Mouse (Mus musculus) embryonic facial prominence, embryonic 11.5 days (tissue): Measurements from ENCODE around the gene Ankar. TPM values are rescaled to one million over a fixed set of nuclear protein-coding genes. Genes with fewer than 3 reads are reported as not detected.

Source experiments
- ATAC-seq: fragments of 200-750 bp; cut with Nextera tagmentation; replicated peaks from 2 replicates; pipeline ENCODE4 v1.8.0; 2017; ENCODE audit warnings: low read depth; ENCODE audit not compliant: insufficient number of reproducible peaks, low FRiP score, low TSS enrichment
- DNase-seq: peaks from one replicate; pipeline ENCODE4 v3.0.0-alpha.2; 2015; ENCODE audit warnings: low spot score
- H3K27ac ChIP-seq: fragments of 300-500 bp; sonication (generic); replicated peaks from 2 replicates; pipeline ENCODE4 v1.5.1; 2014; ENCODE audit warnings: mild to moderate bottlenecking, low read depth, low read length, control low read depth
- H3K27me3 ChIP-seq: fragments of 300-500 bp; sonication (generic); 2 replicates; pipeline ENCODE4 v1.6.1; 2014; ENCODE audit warnings: mild to moderate bottlenecking, low read length, moderate library complexity, mixed read lengths; ENCODE audit not compliant: control insufficient read depth, insufficient read depth
- H3K36me3 ChIP-seq: fragments of 300-500 bp; sonication (generic); replicated peaks from 2 replicates; pipeline ENCODE4 v1.6.1; 2014; ENCODE audit warnings: low read depth, mild to moderate bottlenecking, low read length, moderate library complexity, mixed read lengths; ENCODE audit not compliant: control insufficient read depth, insufficient read depth
- H3K4me1 ChIP-seq: fragments of 300-500 bp; sonication (generic); 2 replicates; pipeline ENCODE4 v1.6.1; 2014; ENCODE audit warnings: low read length, mixed read lengths; ENCODE audit not compliant: control insufficient read depth, insufficient read depth
- H3K4me2 ChIP-seq: fragments of 300-500 bp; sonication (generic); 2 replicates; pipeline ENCODE4 v1.6.1; 2014; ENCODE audit warnings: low read depth, mild to moderate bottlenecking, control low read depth, low read length, moderate library complexity
- H3K4me3 ChIP-seq: fragments of 300-500 bp; sonication (generic); 2 replicates; pipeline ENCODE4 v1.5.1; 2014; ENCODE audit warnings: low read depth, low read length, control low read depth
- H3K9ac ChIP-seq: fragments of 300-500 bp; sonication (generic); replicated peaks from 2 replicates; pipeline ENCODE4 v1.6.1; 2014; ENCODE audit warnings: mild to moderate bottlenecking, control low read depth, low read length
- H3K9me3 ChIP-seq: fragments of 300-500 bp; sonication (generic); replicated peaks from 2 replicates; pipeline ENCODE4 v1.6.1; 2016; ENCODE audit warnings: mild to moderate bottlenecking, low read length, inconsistent platforms, mixed read lengths; ENCODE audit not compliant: control insufficient read depth
- WGBS: fragments of 180-500 bp; shearing (Covaris S2); extraction: QIAGEN DNeasy Blood & Tissue Kit; methylation state at CpG from one replicate; pipeline ENCODE4 v1.1.7; 2014; 5-methylcytosine and 5-hydroxymethylcytosine counted together
- polyA plus RNA-seq: library from polyadenylated mRNA; unstranded; fragments of >200 nt; fragmentation: Nextera tagmentation; extraction: Ambion mirVana; gene quantifications from 2 replicates; pipeline ENCODE4 v1.2.1, GENCODE M21; 2014

Ankar gene
- polyA plus RNA-seq, 1 experiment from 2014 or later: not detected

DNA sequence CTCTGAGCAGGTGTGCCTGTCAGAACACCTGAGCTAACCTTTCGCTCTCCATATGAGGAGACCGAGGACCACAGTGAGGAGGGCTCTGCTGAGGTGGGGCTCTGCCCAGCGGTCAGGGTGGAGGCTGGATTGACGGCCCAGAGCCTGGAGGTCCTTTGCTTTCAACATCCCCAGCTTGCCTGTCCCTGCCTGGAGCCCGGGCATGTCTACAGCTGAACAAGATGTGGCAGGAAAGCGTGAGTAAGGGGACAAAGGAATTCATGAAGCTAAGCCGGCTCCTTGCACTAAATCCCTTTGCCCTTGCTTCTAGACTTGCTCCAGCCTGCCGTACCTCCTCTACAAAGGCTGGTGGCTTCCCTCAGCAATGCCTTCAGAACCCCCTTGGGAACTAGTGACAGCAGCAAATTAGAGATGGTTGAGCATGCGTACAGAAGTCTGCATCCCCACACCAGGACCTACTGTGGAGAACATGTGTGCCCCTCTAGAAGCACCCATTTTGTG lies 32.9 kb upstream of the Ankar start:
- H3K4me1 ChIP-seq: no peaks in the 10 kb centered on the region
- H3K36me3 ChIP-seq: no peaks in the 10 kb centered on the region
- ATAC-seq (0 out of 2 replicates have a peak, but pooled peaks have one; percentile 45), DNase-seq (no peak)
- no peaks in the 10 kb centered on the region for H3K27me3 ChIP-seq
- no peaks in the 10 kb centered on the region for H3K9me3 ChIP-seq
- H3K4me3 ChIP-seq: no peak overlapping the region
- H3K9ac ChIP-seq: no peak overlapping the region
- no peak overlapping the region for H3K27ac ChIP-seq
- no peak overlapping the region for H3K4me2 ChIP-seq
- 83% methylated on average over 9 of the region's 9 CpGs for WGBS

DNA sequence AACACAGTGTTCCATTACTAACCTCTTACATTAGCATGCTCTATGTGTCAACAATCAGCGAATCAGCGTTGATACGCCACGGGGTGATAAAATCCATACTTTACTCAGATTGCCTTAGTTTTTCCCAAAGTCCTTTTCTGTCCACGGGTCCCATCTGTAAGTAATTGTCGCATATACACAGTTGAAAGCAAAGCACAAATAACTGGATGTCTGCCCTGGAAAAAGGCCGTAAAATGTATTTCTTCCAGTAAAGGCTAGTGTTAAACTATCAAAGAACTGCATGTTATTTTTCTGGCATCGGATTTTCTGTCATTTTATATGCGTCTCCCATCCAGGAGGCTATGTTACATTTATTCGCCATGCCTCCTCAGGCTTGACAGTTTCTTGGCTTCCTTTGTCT lies 29.7 kb upstream of the Ankar start:
- 75% methylated on average over 10 of the region's 10 CpGs for WGBS
- ATAC-seq: no peak
- Histone ChIP-seq H3K36me3 (no peaks in the 10 kb centered on the region), H3K4me2 (no peak overlapping the region), H3K27me3 (no peaks in the 10 kb centered on the region), H3K4me1 (no peaks in the 10 kb centered on the region), H3K27ac (no peak overlapping the region), H3K4me3 (no peak overlapping the region), H3K9me3 (no peaks in the 10 kb centered on the region), H3K9ac (no peak overlapping the region)
- DNase-seq: no peak

DNA sequence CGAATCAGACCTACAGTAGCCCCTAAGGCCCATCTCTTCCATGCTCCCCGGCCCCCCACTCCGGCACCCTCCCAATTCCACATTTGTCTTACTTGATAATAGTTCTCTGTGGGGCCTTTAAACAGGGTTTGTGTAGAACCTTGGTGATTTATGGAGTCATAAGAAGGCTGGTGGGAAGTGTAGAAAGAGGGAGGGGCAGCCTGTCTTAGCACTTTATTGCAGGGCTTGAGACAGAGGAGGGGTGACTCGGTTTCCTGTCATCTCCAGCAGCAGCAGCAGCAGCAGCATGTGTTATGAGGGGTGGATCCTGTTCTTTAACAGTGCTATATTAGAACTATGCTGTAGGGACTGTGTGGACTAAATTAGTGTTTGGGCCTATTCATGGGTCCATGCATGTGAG lies 28.4 kb upstream of the Ankar start:
- H3K4me3 ChIP-seq: no peak overlapping the region
- no peaks in the 10 kb centered on the region for H3K4me1 ChIP-seq
- H3K27ac ChIP-seq: no peak overlapping the region
- no peaks in the 10 kb centered on the region for H3K9me3 ChIP-seq
- no peaks in the 10 kb centered on the region for H3K27me3 ChIP-seq
- ATAC-seq (no peak), DNase-seq (no peak)
- no peak overlapping the region for H3K9ac ChIP-seq
- no peaks in the 10 kb centered on the region for H3K36me3 ChIP-seq
- no peak overlapping the region for H3K4me2 ChIP-seq
- 87% methylated on average over 4 of the region's 4 CpGs for WGBS

DNA sequence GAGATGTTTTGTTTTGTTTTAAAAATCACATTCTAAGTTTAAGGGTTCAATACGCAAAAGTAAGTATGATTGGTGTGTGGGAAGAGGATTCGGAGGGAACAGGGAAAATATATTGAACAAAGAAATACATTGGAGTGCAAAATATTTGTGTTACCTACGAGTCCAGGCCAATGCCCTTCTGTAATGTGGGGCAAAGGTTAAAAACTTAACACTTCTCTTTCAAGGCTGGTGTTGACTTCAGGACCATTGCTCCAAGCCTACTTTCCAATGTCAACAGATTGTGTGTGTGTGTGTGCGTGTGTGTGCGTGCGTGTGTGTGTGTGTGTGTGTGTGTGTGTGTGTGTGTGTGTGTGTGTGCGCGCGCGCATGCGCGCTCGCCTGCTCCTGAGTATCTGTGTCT lies 25.6 kb upstream of the Ankar start:
- H3K4me2 ChIP-seq: no peak overlapping the region
- H3K9me3 ChIP-seq: no peaks in the 10 kb centered on the region
- no peaks in the 10 kb centered on the region for H3K4me1 ChIP-seq
- 87% methylated on average over 12 of the region's 13 CpGs for WGBS
- DNase-seq: no peak
- no peak overlapping the region for H3K27ac ChIP-seq
- H3K4me3 ChIP-seq: no peak overlapping the region
- no peaks in the 10 kb centered on the region for H3K36me3 ChIP-seq
- H3K9ac ChIP-seq: no peak overlapping the region
- H3K27me3 ChIP-seq: no peaks in the 10 kb centered on the region
- no peak for ATAC-seq

DNA sequence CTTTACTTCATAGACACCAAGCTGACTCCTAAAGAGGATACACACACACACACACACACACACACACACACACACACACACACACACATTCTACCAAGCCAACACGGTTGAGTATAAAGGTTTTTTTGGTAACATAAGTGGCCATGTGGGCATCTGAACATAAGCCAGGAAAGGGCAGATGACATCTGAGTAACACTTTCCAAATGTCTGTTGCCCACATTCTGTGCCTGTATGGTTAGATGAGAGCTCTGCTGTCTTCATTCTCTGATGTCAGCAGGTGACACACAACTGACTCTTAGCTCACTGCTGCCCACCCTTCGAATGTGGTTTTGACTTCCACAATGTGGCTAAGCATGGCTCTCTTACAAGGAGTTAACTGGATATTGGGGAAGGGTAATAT lies 24.0 kb upstream of the Ankar start:
- H3K36me3 ChIP-seq: no peaks in the 10 kb centered on the region
- H3K9ac ChIP-seq: no peak overlapping the region
- no peaks in the 10 kb centered on the region for H3K27me3 ChIP-seq
- no peaks in the 10 kb centered on the region for H3K4me1 ChIP-seq
- H3K9me3 ChIP-seq: no peaks in the 10 kb centered on the region
- 79% methylated on average over 2 of the region's 2 CpGs for WGBS
- no peak overlapping the region for H3K27ac ChIP-seq
- ATAC-seq (no peak), DNase-seq (no peak)
- H3K4me2 ChIP-seq: no peak overlapping the region
- H3K4me3 ChIP-seq: no peak overlapping the region

DNA sequence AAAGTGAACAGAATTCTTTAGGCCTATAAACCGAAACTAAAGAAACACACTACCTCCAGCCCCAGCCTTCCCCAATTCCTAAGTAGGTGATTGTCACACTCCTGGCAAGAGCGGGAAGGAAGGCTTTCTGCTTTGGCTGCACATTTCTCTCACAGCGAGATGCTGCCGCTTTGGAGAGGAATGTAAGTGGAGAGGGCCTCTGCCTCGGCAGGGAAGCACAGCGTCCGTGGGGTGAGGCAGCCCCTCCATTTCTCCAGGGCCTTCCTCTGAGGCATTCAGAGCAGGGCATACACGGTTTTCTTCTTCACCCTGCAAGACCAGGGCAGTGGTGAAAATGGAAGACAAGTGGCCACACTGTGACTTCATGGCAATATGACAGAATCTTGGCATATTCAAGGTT lies 22.3 kb upstream of the Ankar start:
- no peaks in the 10 kb centered on the region for H3K36me3 ChIP-seq
- H3K9ac ChIP-seq: no peak overlapping the region
- WGBS: 49% methylated on average over 8 of the region's 8 CpGs
- H3K4me2 ChIP-seq: no peak overlapping the region
- H3K4me1 ChIP-seq: no peaks in the 10 kb centered on the region
- H3K27ac ChIP-seq: no peak overlapping the region
- ATAC-seq (no peak), DNase-seq (no peak)
- no peaks in the 10 kb centered on the region for H3K9me3 ChIP-seq
- H3K27me3 ChIP-seq: no peaks in the 10 kb centered on the region
- H3K4me3 ChIP-seq: no peak overlapping the region

DNA sequence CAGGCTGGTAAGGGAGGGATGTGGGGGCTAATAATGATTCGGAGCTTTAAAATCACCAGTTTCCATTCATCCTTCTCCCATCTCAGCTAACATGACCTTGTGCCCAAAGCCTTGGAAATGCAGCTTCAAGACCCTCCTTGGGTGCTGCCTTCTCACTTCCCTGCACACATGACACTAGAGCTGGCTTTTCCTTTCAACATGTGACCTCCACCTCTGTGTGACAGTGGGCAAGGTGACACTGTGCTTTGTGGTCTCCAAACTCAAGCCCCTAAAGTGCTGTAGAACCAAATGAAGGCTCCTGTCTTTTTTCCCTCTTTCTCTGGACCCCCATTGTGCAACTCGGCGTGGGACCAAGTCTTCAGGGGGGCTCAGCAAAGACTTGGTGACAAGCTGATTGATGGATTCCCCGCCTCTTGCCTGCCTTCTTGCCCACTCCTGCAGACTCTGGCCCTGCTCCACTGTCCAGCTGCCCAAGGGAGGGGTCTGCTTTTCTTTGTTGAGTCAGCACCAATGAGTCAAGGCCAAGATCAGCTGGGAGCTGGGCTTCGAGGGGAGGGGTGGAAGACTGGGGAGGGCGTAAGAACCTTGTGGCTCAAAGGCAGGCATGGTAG lies 19.8 kb upstream of the Ankar start:
- no peaks in the 10 kb centered on the region for H3K27me3 ChIP-seq
- no peaks in the 10 kb centered on the region for H3K36me3 ChIP-seq
- H3K4me3 ChIP-seq: no peak overlapping the region
- ATAC-seq (no peak; the same call in 1 of the 2 replicates), DNase-seq (no peak)
- H3K27ac ChIP-seq: no peak overlapping the region
- H3K9ac ChIP-seq: no peak overlapping the region
- H3K9me3 ChIP-seq: no peaks in the 10 kb centered on the region
- no peaks in the 10 kb centered on the region for H3K4me1 ChIP-seq
- 66% methylated on average over 6 of the region's 6 CpGs for WGBS
- H3K4me2 ChIP-seq: no peak overlapping the region

DNA sequence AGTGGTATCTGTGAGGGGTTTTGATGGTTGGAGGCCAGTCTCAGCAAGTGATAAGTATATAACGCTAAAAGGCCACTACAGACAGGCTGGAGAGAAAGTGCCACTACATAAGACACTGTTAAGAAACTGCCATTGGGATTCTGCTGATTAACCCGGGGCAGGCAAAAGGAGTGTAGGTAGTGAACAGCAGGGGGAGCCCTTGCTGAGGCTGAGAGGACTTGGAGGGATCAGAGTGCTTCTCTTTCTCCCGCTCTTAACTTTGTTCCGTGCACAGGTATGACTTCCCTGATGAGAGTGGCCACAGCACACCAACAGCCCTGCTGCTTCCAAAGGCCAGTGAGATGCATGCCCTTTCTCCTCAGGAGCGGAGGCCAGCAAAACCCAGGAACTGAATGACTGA lies 18.5 kb upstream of the Ankar start:
- Histone ChIP-seq H3K9me3 (no peaks in the 10 kb centered on the region), H3K4me2 (no peak overlapping the region), H3K36me3 (peaks cover 4% of the 10 kb centered on the region; the same call in 1 of the 2 replicates), H3K27me3 (no peaks in the 10 kb centered on the region), H3K4me1 (no peaks in the 10 kb centered on the region), H3K27ac (no peak overlapping the region), H3K4me3 (no peak overlapping the region), H3K9ac (no peak overlapping the region)
- 23% methylated on average over 5 of the region's 5 CpGs for WGBS
- ATAC-seq (peak; percentile 58; the same call in 1 of the 2 replicates), DNase-seq (peak; percentile 83)
